Mouse (Mus musculus) CH12.LX (cell line): Measurements from ENCODE around the gene Galnt14. TPM values are rescaled to one million over a fixed set of nuclear protein-coding genes. Genes with fewer than 3 reads are reported as not detected.

Experiments used
- DNase-seq: peaks from one replicate; pipeline ENCODE4 v3.0.0-alpha.2; 2013; ENCODE audit errors: extremely low read depth
- H3K27ac ChIP-seq: 2 replicates; pipeline ENCODE4 v1.5.1; 2012; ENCODE audit warnings: low read depth, mild to moderate bottlenecking, control low read depth, moderate library complexity; ENCODE audit not compliant: insufficient read depth
- H3K27me3 ChIP-seq: replicated peaks from 2 replicates; pipeline ENCODE3; 2012; ENCODE audit warnings: inconsistent platforms
- H3K36me3 ChIP-seq, 2 experiments: replicated peaks in 1 of 2; 2 replicates each; pipeline versions ENCODE3 to v1.6.1; 2012; ENCODE audit warnings: inconsistent platforms in 1 of 2, low read length in 1 of 2, mild to moderate bottlenecking in 1 of 2, mixed read lengths in 1 of 2, moderate library complexity in 1 of 2; ENCODE audit not compliant: control insufficient read depth in 1 of 2, insufficient read depth in 1 of 2
- H3K4me1 ChIP-seq, 2 experiments: 2 replicates each; pipeline ENCODE4 v1.6.1; 2012; ENCODE audit warnings: inconsistent platforms in 1 of 2, moderate library complexity in 1 of 2; ENCODE audit not compliant: insufficient read depth in 2 of 2, control insufficient read depth in 1 of 2
- H3K4me2 ChIP-seq: 2 replicates; pipeline ENCODE4 v1.6.1; 2012; ENCODE audit warnings: low read depth, mild to moderate bottlenecking, control low read depth; ENCODE audit not compliant: poor library complexity, insufficient read depth, severe bottlenecking
- H3K4me3 ChIP-seq, 3 experiments: fragments of 150-350 bp in 1 of 3; sonication (generic) in 1 of 3; replicated peaks in 1 of 3; 2 replicates each; pipeline versions ENCODE3 to v1.5.1; 2011 to 2012; ENCODE audit warnings: low read depth in 2 of 3, low read length in 2 of 3, mild to moderate bottlenecking in 2 of 3, moderate library complexity in 2 of 3, control low read depth in 1 of 3, improper control_type of control experiment in 1 of 3, inconsistent platforms in 1 of 3, mixed read lengths in 1 of 3; ENCODE audit not compliant: poor library complexity in 1 of 3
- H3K79me2 ChIP-seq: replicated peaks from 2 replicates; pipeline ENCODE4 v1.6.1; 2012; ENCODE audit warnings: mild to moderate bottlenecking, moderate library complexity; ENCODE audit not compliant: control insufficient read depth, poor library complexity, insufficient read depth, severe bottlenecking; ENCODE audit errors: extremely low read depth
- H3K9ac ChIP-seq: 2 replicates; pipeline ENCODE4 v1.6.1; 2012; ENCODE audit warnings: low read depth, mild to moderate bottlenecking, control low read depth, moderate library complexity; ENCODE audit not compliant: insufficient read depth
- H3K9me3 ChIP-seq: replicated peaks from 2 replicates; pipeline ENCODE3; 2012; ENCODE audit warnings: low read length, inconsistent platforms, mixed read lengths
- BHLHE40 ChIP-seq: IDR thresholded peaks from 2 replicates; pipeline ENCODE4 v1.6.1; 2011; ENCODE audit warnings: mild to moderate bottlenecking, low read depth, low read length, improper control_type of control experiment
- CHD1 ChIP-seq: IDR thresholded peaks from 2 replicates; pipeline ENCODE4 v1.6.1; 2012; ENCODE audit warnings: low read depth, low read length, improper control_type of control experiment, inconsistent platforms
- E2F4 ChIP-seq: IDR thresholded peaks from 2 replicates; pipeline ENCODE4 v1.6.1; 2011; ENCODE audit warnings: low read depth, low read length, improper control_type of control experiment; ENCODE audit not compliant: insufficient replicate concordance
- HCFC1 ChIP-seq: IDR thresholded peaks from 2 replicates; pipeline ENCODE4 v1.6.1; 2012; ENCODE audit warnings: low read depth, mild to moderate bottlenecking, inconsistent platforms, low read length, improper control_type of control experiment
- JUN ChIP-seq: IDR thresholded peaks from 2 replicates; pipeline ENCODE4 v1.6.1; 2011; ENCODE audit warnings: low read depth, mild to moderate bottlenecking, low read length, improper control_type of control experiment, moderate library complexity; ENCODE audit not compliant: insufficient read depth
- MAX ChIP-seq: IDR thresholded peaks from 2 replicates; pipeline ENCODE4 v1.6.1; 2011; ENCODE audit warnings: low read length, improper control_type of control experiment
- MEF2A ChIP-seq: IDR thresholded peaks from 2 replicates; pipeline ENCODE4 v1.6.1; 2014; ENCODE audit warnings: low read depth, mild to moderate bottlenecking, inconsistent platforms, low read length, improper control_type of control experiment, borderline replicate concordance
- MYC ChIP-seq: IDR thresholded peaks from 2 replicates; pipeline ENCODE4 v1.6.1; 2011; ENCODE audit warnings: low read depth, mild to moderate bottlenecking, improper control_type of control experiment, low read length
- RAD21 ChIP-seq: IDR thresholded peaks from 2 replicates; pipeline ENCODE4 v1.6.1; 2011; ENCODE audit warnings: low read depth, mild to moderate bottlenecking, low read length, improper control_type of control experiment, moderate library complexity
- RCOR1 ChIP-seq: conservative IDR thresholded peaks from 2 replicates; pipeline ENCODE4 v1.6.1; 2012; ENCODE audit warnings: low read depth, mild to moderate bottlenecking, inconsistent platforms, low read length, improper control_type of control experiment
- TCF12 ChIP-seq: IDR thresholded peaks from 2 replicates; pipeline ENCODE4 v1.6.1; 2014; ENCODE audit warnings: low read depth, mild to moderate bottlenecking, inconsistent platforms, low read length, improper control_type of control experiment
- USF1 ChIP-seq: IDR thresholded peaks from 2 replicates; pipeline ENCODE4 v1.6.1; 2014; ENCODE audit warnings: low read depth, mild to moderate bottlenecking, inconsistent platforms, low read length, improper control_type of control experiment
- ZC3H11A ChIP-seq: IDR thresholded peaks from 2 replicates; pipeline ENCODE4 v1.6.1; 2012; ENCODE audit warnings: low read depth, mild to moderate bottlenecking, inconsistent platforms, low read length, improper control_type of control experiment
- ZKSCAN1 ChIP-seq: IDR thresholded peaks from 2 replicates; pipeline ENCODE4 v1.6.1; 2012; ENCODE audit warnings: low read depth, inconsistent platforms, low read length, improper control_type of control experiment, borderline replicate concordance
- ZNF384 ChIP-seq: IDR thresholded peaks from 2 replicates; pipeline ENCODE4 v1.6.1; 2012; ENCODE audit warnings: low read depth, low read length, improper control_type of control experiment, inconsistent platforms
- dilution Hi-C: fragments of 300-500 bp; cut with MboI; formaldehyde crosslinking; loops from 2 replicates; pipeline ENCODE4 v1.14.3; 2020; ENCODE audit warnings: low sequenced_read_pairs; ENCODE audit not compliant: extremely low pct_unique_long_range_greater_than_20kb, extremely low pct_ligation_motif_present
- in situ Hi-C: fragments of 300-500 bp; cut with MboI; formaldehyde crosslinking; loops from 3 replicates; pipeline ENCODE4 v1.14.3; 2019; ENCODE audit warnings: low sequenced_read_pairs, low pct_ligation_motif_present, low pct_unique_long_range_greater_than_20kb, mixed read lengths
- polyA plus RNA-seq: library from polyadenylated mRNA; unstranded; fragments of >175 nt; gene quantifications from 2 replicates; pipeline ENCODE4 v1.2.1, GENCODE M21; 2012; ENCODE audit warnings: low read depth; ENCODE audit not compliant: insufficient read length
- total RNA-seq, 2 experiments: library from RNA; depleted of rRNA; stranded (reverse); fragments of 300-350 nt in 1 of 2; fragments of >200 nt in 1 of 2; gene quantifications; 2 replicates each; pipeline ENCODE4 v1.2.3; 2012 to 2014

The Galnt14 gene
- total and polyA plus RNA-seq, 3 experiments = 1.0 to 5.8 (median 2.4) TPM

GRCm38 (mm10) chr17:73568204-73568603 is 142.0 kb downstream of the Galnt14 start:
- no peaks in the 10 kb centered on the region for H3K36me3 ChIP-seq
- dilution Hi-C loops (no loop called here), in situ Hi-C loops (loop anchor here (25.0 kb wide), 1 partner anchor 319 kb away; no protein-coding TSS in a partner anchor)
- H3K79me2 ChIP-seq = no peaks in the 10 kb centered on the region
- TF ChIP-seq MEF2A (no peak), HCFC1 (no peak), MAX (no peak), RCOR1 (no peak), RAD21 (no peak)
- peaks cover 0 to 6% of the 10 kb centered on the region in 2 experiments; a peak in 2 of 4 replicates for H3K4me1 ChIP-seq
- H3K4me3 ChIP-seq = no peak overlapping the region
- no peaks in the 10 kb centered on the region for H3K27me3 ChIP-seq
- no peak overlapping the region for H3K9ac ChIP-seq
- H3K9me3 ChIP-seq = no peaks in the 10 kb centered on the region
- no peak overlapping the region for H3K4me2 ChIP-seq
- H3K27ac ChIP-seq = no peak overlapping the region
- DNase-seq = no peak

GRCm38 (mm10) chr17:73561149-73561548 is 149.1 kb downstream of the Galnt14 start:
- Histone ChIP-seq H3K9me3 (no peaks in the 10 kb centered on the region), H3K4me3 (no peak overlapping the region), H3K79me2 (no peaks in the 10 kb centered on the region), H3K4me1 (no peaks in the 10 kb centered on the region), H3K27ac (no peak overlapping the region), H3K27me3 (no peaks in the 10 kb centered on the region), H3K36me3 (no peaks in the 10 kb centered on the region), H3K9ac (no peak overlapping the region), H3K4me2 (no peak overlapping the region)
- in situ Hi-C loops = loop anchor here (25.0 kb wide), 1 partner anchor 326 kb away; no protein-coding TSS in a partner anchor
- TF ChIP-seq E2F4 (no peak), JUN (no peak), ZKSCAN1 (no peak), BHLHE40 (no peak), CHD1 (no peak), ZNF384 (no peak), ZC3H11A (no peak), MYC (no peak), USF1 (no peak), TCF12 (no peak)
- DNase-seq = no peak
- dilution Hi-C loops = no loop called here
